Mouse (Mus musculus): ENCODE data around the gene Oaf.

The Oaf gene

GRCm38 (mm10) chr9:43245801-43246570 is 6.3 kb upstream of the Oaf start:
- DNase-seq (ENCODE audit: low spot score): no peak

GRCm38 (mm10) chr9:43242432-43242831 is 2.7 kb upstream of the Oaf start:
- DNase-seq (ENCODE audit: low spot score): no peak

GRCm38 (mm10) chr9:43241970-43242369 is 2.3 kb upstream of the Oaf start:
- DNase-seq (ENCODE audit: low spot score): no peak

GRCm38 (mm10) chr9:43241291-43241690 is 1.6 kb upstream of the Oaf start:
- DNase-seq (ENCODE audit: low spot score): no peak

- DNase-seq (ENCODE audit: low spot score): no peak
These were observed 836 bp upstream of the Oaf start for GRCm38 (mm10) chr9:43240594-43240900.

- no peak for DNase-seq (ENCODE audit: low spot score)
These were observed 823 bp downstream of the Oaf start for GRCm38 (mm10) chr9:43238631-43239545.

- no peak for DNase-seq (ENCODE audit: low spot score)
These were observed 1.5 kb downstream of the Oaf start for GRCm38 (mm10) chr9:43238167-43238566.

GRCm38 (mm10) chr9:43237111-43237775 is 2.5 kb downstream of the Oaf start:
- DNase-seq (ENCODE audit: low spot score): no peak

- DNase-seq (ENCODE audit: low spot score): no peak
These were observed 3.1 kb downstream of the Oaf start for GRCm38 (mm10) chr9:43236576-43236975.

GRCm38 (mm10) chr9:43236106-43236505 is 3.6 kb downstream of the Oaf start:
- no peak for DNase-seq (ENCODE audit: low spot score)

- DNase-seq (ENCODE audit: low spot score): no peak
These were observed 4.4 kb downstream of the Oaf start for GRCm38 (mm10) chr9:43235336-43235735.

GRCm38 (mm10) chr9:43234496-43234895 is 5.2 kb downstream of the Oaf start:
- DNase-seq (ENCODE audit: low spot score): no peak

- no peak for DNase-seq (ENCODE audit: low spot score)
These were observed 6.2 kb downstream of the Oaf start for GRCm38 (mm10) chr9:43233515-43233914.

GRCm38 (mm10) chr9:43233044-43233443 is 6.7 kb downstream of the Oaf start:
- no peak for DNase-seq (ENCODE audit: low spot score)

GRCm38 (mm10) chr9:43232286-43232685 is 7.4 kb downstream of the Oaf start:
- DNase-seq (ENCODE audit: low spot score): no peak

GRCm38 (mm10) chr9:43231805-43232204 is 7.9 kb downstream of the Oaf start:
- DNase-seq (ENCODE audit: low spot score): no peak

GRCm38 (mm10) chr9:43230886-43231285 is 8.8 kb downstream of the Oaf start:
- no peak for DNase-seq (ENCODE audit: low spot score)

- DNase-seq (ENCODE audit: low spot score): no peak
These were observed 9.7 kb downstream of the Oaf start for GRCm38 (mm10) chr9:43229962-43230361.

- DNase-seq (ENCODE audit: low spot score): no peak
These were observed 10.3 kb downstream of the Oaf start for GRCm38 (mm10) chr9:43229398-43229895.

- no peak for DNase-seq (ENCODE audit: low spot score)
These were observed 11.0 kb downstream of the Oaf start for GRCm38 (mm10) chr9:43228745-43229144.

GRCm38 (mm10) chr9:43227626-43228025 is 12.1 kb downstream of the Oaf start:
- no peak for DNase-seq (ENCODE audit: low spot score)

GRCm38 (mm10) chr9:43226573-43227160 is 13.0 kb downstream of the Oaf start:
- no peak for DNase-seq (ENCODE audit: low spot score)
